Mouse (Mus musculus) ES-Bruce4 (cell line): ENCODE measurements around the gene Ankrd33. TPM values are rescaled to one million over a fixed set of nuclear protein-coding genes. Genes with fewer than 3 reads are reported as not detected.
A peak's percentile ranks its signal among the peaks of the same experiment; 100 is the strongest.

Experiments
- H3K27ac ChIP-seq: 2 replicates; pipeline ENCODE4 v1.5.1; 2012; ENCODE audit warnings: low read length, inconsistent platforms; ENCODE audit not compliant: insufficient read depth
- H3K27me3 ChIP-seq: 2 replicates; pipeline ENCODE4 v1.6.1; 2012; ENCODE audit warnings: mild to moderate bottlenecking, low read length, inconsistent platforms; ENCODE audit not compliant: control insufficient read depth, poor library complexity, insufficient read depth, severe bottlenecking
- H3K36me3 ChIP-seq: 2 replicates; pipeline ENCODE4 v1.6.1; 2012; ENCODE audit warnings: inconsistent platforms, mild to moderate bottlenecking, low read length, moderate library complexity; ENCODE audit not compliant: control insufficient read depth, poor library complexity, insufficient read depth, severe bottlenecking
- H3K4me1 ChIP-seq: one replicate; pipeline ENCODE4 v1.8.1; 2011; ENCODE audit warnings: low read length; ENCODE audit not compliant: control insufficient read depth, insufficient read depth
- H3K4me3 ChIP-seq: 2 replicates; pipeline ENCODE4 v1.5.1; 2011; ENCODE audit warnings: low read depth, mild to moderate bottlenecking, low read length
- H3K9ac ChIP-seq: 2 replicates; pipeline ENCODE4 v1.6.1; 2012; ENCODE audit warnings: low read depth, mild to moderate bottlenecking, inconsistent platforms; ENCODE audit not compliant: poor library complexity, severe bottlenecking
- H3K9me3 ChIP-seq: replicated peaks from 2 replicates; pipeline ENCODE4 v1.6.1; 2012; ENCODE audit warnings: mild to moderate bottlenecking, low read length, inconsistent platforms; ENCODE audit not compliant: control insufficient read depth, poor library complexity, insufficient read depth, severe bottlenecking
- CTCF ChIP-seq: IDR thresholded peaks from one replicate; pipeline ENCODE4 v1.8.1; 2011; ENCODE audit warnings: low read depth, low read length
- EP300 ChIP-seq: IDR thresholded peaks from 2 replicates; pipeline ENCODE4 v1.6.1; 2011; ENCODE audit warnings: low read depth, low read length; ENCODE audit not compliant: insufficient read depth
- POLR2A ChIP-seq: IDR thresholded peaks from one replicate; pipeline ENCODE4 v1.8.1; 2011; ENCODE audit warnings: low read length; ENCODE audit not compliant: insufficient read depth
- polyA plus RNA-seq: library from polyadenylated mRNA; stranded (reverse); fragments of >200 nt; gene quantifications from 2 replicates; pipeline ENCODE4 v1.2.4, GENCODE M21; 2011; ENCODE audit warnings: low read depth; ENCODE audit not compliant: missing spikeins, insufficient read depth, insufficient read length

Gene Ankrd33
- polyA plus RNA-seq, 1 experiment, result not detected

DNA sequence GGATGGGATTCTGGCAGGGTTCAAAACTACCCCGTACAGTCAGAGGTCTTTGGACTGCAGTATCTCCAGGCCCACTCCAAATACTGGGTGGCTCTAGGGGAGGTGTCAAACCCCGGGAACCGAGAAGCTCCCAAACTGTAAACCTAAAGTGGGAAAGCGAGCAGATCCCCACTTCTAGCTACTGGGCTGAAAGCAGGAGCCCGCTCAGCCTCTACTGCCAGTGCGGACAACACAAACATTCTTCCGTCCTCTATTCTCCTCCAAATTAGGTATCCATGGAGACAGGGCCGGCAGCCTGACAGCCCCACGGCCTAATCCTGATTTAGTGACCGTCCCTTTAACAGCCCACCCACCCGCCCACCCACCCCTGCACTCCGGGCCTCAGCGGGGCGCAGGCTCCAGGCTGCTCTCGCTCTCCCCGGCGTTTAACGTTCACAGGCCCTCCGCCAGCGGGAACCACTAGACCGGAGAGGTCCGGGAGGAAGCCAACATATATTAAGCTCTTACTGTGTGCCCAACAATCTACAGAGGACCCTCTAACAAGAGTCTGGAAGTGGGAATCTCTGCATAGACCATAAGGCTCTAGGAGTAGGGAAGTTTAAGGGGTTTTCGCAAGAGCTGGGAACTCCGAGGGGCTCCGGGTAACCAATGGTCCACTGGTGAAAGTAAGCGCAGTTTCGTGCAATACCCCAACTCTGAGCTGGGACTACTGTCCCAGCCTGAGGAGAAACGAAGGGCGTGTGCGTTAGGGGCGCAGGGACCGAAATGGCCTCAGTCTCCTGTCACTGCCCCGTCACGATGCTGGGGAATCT, 38.3 kb upstream of the Ankrd33 start:
- peak overlapping the region; percentile 80; the same call in 1 of the 2 replicates for H3K9ac ChIP-seq
- H3K9me3 ChIP-seq, result no peaks in the 10 kb centered on the region
- no peaks in the 10 kb centered on the region for H3K36me3 ChIP-seq
- H3K4me1 ChIP-seq, result peaks cover 7% of the 10 kb centered on the region
- no peak for TF ChIP-seq POLR2A
- TF ChIP-seq EP300, result no peak
- TF ChIP-seq CTCF, result no peak
- H3K27me3 ChIP-seq, result no peaks in the 10 kb centered on the region
- H3K27ac ChIP-seq, result no peak overlapping the region
- peak overlapping the region; percentile 53 for H3K4me3 ChIP-seq

DNA sequence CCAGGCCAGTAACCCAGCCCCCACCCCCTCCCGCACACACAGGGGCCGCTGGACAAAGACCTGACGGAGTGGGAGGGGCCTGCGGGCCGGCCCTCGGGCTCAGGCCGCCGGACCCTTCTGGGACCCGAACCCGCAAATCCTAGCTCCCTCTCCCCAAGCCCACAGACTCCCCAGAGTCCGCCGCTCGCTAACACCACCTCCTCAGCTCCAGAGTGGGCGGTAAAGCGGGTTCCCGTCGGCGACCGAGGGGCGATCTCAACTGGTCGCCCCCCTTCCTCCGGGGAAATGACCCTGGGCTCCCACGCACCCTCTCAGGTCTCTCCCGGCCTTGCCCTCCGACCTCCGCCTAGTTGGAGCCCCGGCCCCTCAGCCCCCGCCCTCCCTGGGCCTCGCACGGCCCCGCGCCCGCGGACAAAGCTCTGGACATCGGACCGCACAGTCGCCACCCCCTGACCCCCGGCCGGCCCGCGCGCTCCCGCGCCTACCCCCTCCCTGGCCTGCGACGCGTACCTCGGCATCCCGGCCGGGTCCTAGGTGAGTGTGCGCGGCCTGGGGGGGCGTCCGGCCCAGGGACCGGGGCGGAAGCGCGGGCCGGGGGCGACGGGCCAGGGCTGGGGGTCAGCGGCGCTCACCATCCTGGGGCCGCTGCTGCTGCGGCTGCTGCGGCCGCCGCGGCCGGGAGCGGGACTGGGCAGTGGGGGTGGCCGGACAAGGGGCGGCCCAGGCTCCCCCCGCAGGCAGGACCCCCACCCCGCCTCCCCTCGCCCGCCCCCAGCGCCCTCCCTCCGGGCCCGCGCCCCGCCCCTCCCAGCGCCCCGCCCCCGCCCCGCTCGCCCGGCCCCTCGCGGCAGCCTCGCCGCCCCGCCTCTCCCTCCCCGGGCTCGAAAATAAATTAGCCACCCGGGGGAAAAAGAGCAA, 37.5 kb upstream of the Ankrd33 start, which contains the start of gene Fignl2:
Gene Fignl2, minus strand, starts transcription at position 755 of the 918 bp plus-strand sequence.
- Histone ChIP-seq H3K27me3 (no peaks in the 10 kb centered on the region), H3K36me3 (no peaks in the 10 kb centered on the region), H3K9ac (peak within 1 kb of the TSS; percentile 80), H3K4me3 (peak within 1 kb of the TSS; percentile 88), H3K27ac (no peak within 1 kb of the TSS), H3K4me1 (peaks cover 9% of the 10 kb centered on the region), H3K9me3 (no peaks in the 10 kb centered on the region)
- TF ChIP-seq CTCF (no peak), POLR2A (no peak), EP300 (no peak)

DNA sequence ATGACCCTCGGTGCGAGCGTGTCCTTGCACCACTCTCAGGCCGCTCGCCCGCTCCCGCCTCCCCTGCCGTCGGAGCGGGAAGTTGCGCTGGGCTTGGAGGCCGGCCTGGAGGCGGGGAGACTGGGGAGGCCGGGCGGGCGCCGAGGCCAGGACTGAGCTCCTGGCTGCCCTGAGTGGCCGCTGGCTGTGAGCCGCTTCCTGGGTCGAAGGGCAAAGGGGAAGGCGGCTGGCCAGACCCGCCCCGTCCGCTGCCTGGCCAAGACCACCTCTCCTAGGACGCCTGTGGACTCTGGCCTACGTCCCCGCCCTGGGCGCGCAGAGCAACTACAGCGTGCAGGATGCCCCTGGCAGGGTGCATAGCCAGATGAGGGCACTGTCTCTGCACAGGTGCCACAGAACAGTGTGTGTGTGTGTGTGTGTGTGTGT, 36.8 kb upstream of the Ankrd33 start:
- Histone ChIP-seq H3K9ac (peak overlapping the region; percentile 80), H3K27me3 (no peaks in the 10 kb centered on the region), H3K4me1 (peaks cover 9% of the 10 kb centered on the region), H3K9me3 (no peaks in the 10 kb centered on the region), H3K27ac (no peak overlapping the region), H3K4me3 (peak overlapping the region; percentile 88), H3K36me3 (no peaks in the 10 kb centered on the region)
- TF ChIP-seq POLR2A (no peak), CTCF (peak; percentile 4)

DNA sequence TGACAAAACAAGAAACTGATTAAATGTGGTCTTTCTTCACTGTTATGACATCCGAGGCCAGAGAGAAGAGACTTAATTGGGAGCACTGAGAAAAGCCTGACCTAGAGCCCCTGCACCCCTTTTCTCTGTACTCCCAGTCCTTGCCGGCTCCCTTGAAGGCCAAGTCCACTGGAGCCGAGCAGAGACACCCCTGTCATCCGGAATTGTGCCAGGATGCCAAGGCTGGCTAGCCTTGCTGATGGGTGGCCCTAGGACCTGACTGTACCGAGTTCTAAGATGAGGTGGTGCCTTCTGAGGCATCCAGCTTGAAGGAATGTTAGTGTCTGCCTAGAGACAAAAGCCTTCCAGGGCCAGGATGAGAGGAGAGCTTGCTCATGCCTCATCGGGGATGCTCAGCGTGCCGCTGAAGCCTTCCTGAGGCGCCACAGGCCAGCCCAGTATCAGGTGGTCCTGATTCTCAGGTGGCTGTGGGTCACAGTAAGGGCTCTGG, 35.5 kb upstream of the Ankrd33 start:
- H3K4me1 ChIP-seq, result peaks cover 9% of the 10 kb centered on the region
- no peak overlapping the region for H3K27ac ChIP-seq
- no peak overlapping the region for H3K9ac ChIP-seq
- no peaks in the 10 kb centered on the region for H3K27me3 ChIP-seq
- no peaks in the 10 kb centered on the region for H3K9me3 ChIP-seq
- no peak overlapping the region for H3K4me3 ChIP-seq
- TF ChIP-seq CTCF (no peak), POLR2A (no peak), EP300 (no peak)
- H3K36me3 ChIP-seq, result no peaks in the 10 kb centered on the region

DNA sequence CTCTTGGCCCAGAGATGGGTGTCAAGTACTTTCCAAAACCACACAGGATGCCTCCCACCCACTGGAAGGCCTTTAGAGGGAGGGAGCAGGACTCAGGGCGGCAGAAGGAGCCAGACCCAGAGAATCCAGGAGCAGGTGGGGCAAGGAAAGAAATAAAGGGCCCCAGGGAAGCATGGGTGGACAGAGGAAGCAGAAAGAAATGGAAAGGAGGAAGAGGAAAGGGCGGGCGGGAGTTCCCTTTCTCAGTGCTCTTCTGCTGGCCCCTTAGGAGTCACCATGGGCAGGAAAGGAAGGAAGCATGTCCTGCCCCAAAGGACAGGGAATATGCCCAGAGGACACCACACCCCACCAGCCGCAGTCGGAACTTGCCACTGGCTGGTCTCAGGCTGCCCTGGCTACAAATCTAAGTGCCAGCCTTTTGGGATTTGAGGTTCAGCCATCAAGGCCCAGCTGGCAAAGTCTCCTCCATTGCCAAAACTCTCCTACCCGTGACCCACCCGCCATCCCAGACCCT, 34.5 kb upstream of the Ankrd33 start:
- H3K9ac ChIP-seq, result 0 out of 2 replicates have a peak overlapping the region, but pooled peaks have one; percentile 3
- TF ChIP-seq POLR2A (no peak), CTCF (no peak)
- H3K4me1 ChIP-seq, result peaks cover 9% of the 10 kb centered on the region
- H3K4me3 ChIP-seq, result no peak overlapping the region
- H3K9me3 ChIP-seq, result no peaks in the 10 kb centered on the region
- H3K36me3 ChIP-seq, result no peaks in the 10 kb centered on the region
- H3K27me3 ChIP-seq, result no peaks in the 10 kb centered on the region
- H3K27ac ChIP-seq, result peak overlapping the region; percentile 89
